Mouse (Mus musculus) layer of hippocampus, adult 2 months (tissue): Measurements from ENCODE around the gene Tbc1d19. TPM values are rescaled to one million over a fixed set of nuclear protein-coding genes. Genes with fewer than 3 reads are reported as not detected.

ENCODE experiments used
- DNase-seq, 2 experiments: peaks; one replicate each; pipeline ENCODE4 v3.0.0; 2022; ENCODE audit warnings: low spot score in 2 of 2
- H3K27ac ChIP-seq: fragments of 200-600 bp; 2 replicates; pipeline ENCODE4 v1.8.1; 2022
- H3K4me3 ChIP-seq: fragments of 200-600 bp; 2 replicates; pipeline ENCODE4 v1.8.1; 2022; ENCODE audit warnings: mild to moderate bottlenecking
- CTCF ChIP-seq: fragments of 200-600 bp; conservative IDR thresholded peaks from 2 replicates; pipeline ENCODE4 v1.8.1; 2022; ENCODE audit warnings: antibody characterized with exemption, mild to moderate bottlenecking, moderate library complexity
- total RNA-seq, 2 experiments: library from RNA; stranded (reverse); gene quantifications; 2 replicates each; pipeline ENCODE4 v1.2.3; 2021

The Tbc1d19 gene
- total RNA-seq, 2 experiments from 2014 or later = 45.7 to 48.4 TPM

GRCm38 (mm10) chr5:53856011-53856410 is 46.6 kb downstream of the Tbc1d19 start:
- H3K27ac ChIP-seq = no peak overlapping the region
- no peak overlapping the region for H3K4me3 ChIP-seq
- DNase-seq = no peak
- TF ChIP-seq CTCF = no peak

GRCm38 (mm10) chr5:53865146-53865545 is 55.7 kb downstream of the Tbc1d19 start:
- no peak for DNase-seq
- no peak for TF ChIP-seq CTCF
- H3K4me3 ChIP-seq = no peak overlapping the region
- H3K27ac ChIP-seq = no peak overlapping the region

- TF ChIP-seq CTCF = no peak
- Histone ChIP-seq H3K4me3 (no peak overlapping the region), H3K27ac (no peak overlapping the region)
- no peak for DNase-seq
These were observed 56.6 kb downstream of the Tbc1d19 start for GRCm38 (mm10) chr5:53865991-53866390.

DNA sequence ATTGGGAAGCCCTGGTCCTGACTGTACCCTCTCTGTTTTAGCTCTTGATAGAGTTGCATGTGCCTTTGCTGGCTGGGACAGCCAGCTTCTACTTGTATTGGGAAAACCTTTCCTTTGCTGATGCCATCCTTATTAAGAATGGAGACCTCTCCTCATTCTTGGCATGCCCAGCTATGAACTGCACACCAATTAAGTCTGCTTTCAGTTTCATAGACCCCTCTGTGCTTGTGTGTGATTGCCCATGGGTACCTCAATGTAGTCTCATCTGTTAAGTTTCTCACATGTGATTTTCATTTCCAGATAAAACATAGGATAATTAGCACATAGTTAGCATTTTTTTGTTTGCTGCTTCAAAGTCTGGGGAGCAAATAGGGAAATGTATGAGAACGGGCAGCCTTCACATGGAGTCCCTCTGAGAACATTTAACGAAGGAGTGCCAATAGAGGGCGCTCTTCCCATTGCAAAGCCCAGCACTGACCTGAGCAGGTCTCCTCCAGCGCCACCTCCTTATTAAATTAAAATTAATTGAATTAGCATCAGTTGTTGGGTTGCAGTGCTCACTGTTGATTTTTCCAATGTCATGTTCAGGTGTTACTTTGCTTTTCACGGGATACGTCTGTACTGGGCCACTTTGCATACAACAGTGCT is 62.4 kb downstream of the Tbc1d19 start:
- TF ChIP-seq CTCF = peak; percentile 95
- peak; percentile 57 to 77 for DNase-seq
- Histone ChIP-seq H3K4me3 (no peak overlapping the region), H3K27ac (no peak overlapping the region)

DNA sequence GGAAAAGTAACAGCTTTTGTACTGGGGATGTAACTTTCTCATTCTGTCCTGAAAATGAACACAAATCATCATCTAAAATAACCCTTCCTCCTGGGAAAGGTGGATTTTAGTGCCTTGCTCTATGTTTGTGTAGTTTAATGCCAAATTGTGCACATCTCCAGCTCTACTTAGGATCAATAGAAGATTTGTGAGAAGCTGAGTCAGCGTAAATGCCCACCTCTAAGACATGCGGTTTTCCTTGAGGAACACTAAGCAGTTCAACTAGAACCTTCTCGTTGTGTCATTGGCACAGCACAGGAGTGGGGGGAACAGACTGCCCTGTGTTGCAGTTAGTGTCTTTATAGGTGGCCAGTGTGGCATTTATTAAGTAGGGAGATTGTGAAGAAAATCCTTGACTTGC is 65.6 kb downstream of the Tbc1d19 start:
- no peak for DNase-seq
- Histone ChIP-seq H3K27ac (no peak overlapping the region), H3K4me3 (no peak overlapping the region)
- no peak for TF ChIP-seq CTCF

GRCm38 (mm10) chr5:53880724-53881123 is 71.3 kb downstream of the Tbc1d19 start:
- TF ChIP-seq CTCF = no peak
- no peak overlapping the region for H3K4me3 ChIP-seq
- DNase-seq = no peak

DNA sequence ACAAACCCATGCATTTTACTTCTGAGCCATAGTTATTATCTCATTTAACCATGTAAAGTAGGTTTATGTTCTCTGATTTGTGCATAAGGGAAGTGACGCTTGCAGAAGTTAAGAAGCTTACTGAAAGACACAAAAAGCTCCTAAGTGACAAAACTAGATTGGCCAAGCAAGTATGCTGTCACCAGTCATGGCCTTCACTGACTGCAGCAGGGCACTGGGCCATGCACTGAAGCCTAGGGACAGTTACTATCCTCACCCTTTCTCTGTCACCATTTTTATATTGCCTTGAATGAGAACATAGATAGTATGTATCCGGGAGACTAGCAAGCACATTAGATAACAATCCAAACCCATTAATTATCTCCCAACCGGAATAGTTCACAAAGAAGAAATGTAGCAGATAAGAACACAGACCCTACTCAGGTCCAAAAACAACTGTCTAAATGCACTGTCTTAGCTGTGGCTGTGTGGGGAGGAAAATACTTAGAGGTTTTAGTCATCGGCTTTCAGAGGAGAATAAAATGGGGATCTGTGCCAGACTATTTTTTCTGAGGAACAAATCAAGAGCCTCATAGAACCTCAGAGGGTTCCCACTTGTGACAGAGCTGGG is 72.1 kb downstream of the Tbc1d19 start:
- no peak for TF ChIP-seq CTCF
- Histone ChIP-seq H3K27ac (no peak overlapping the region), H3K4me3 (no peak overlapping the region)
- DNase-seq = no peak

More at GRCm38 (mm10) chr5:53880724-53881123, 71.3 kb downstream of the Tbc1d19 start:
- H3K27ac ChIP-seq = 0 out of 2 replicates have a peak overlapping the region, but pooled peaks have one; percentile 6

DNA sequence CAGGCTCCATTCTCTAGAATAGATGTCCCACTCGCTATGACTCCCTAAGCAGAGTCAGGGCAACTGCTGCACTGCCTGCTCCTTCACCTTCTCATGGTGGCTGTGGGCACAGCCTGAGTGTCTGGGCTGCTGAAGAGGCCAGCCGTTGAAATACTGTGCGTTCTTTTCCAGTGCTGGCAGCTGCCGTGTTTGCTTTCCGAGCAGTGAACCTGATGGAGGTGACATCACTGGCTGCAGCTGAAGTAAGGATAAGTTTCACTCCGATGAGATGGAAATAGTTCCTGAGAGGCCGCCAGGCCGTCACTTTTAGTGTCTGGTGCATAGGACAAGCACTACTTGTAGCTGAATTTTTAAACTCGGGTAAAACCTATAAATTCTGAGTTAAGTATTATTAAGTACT is 92.0 kb downstream of the Tbc1d19 start:
- TF ChIP-seq CTCF = no peak
- no peak overlapping the region for H3K4me3 ChIP-seq
- no peak for DNase-seq
- no peak overlapping the region for H3K27ac ChIP-seq

- no peak for DNase-seq
- no peak for TF ChIP-seq CTCF
- H3K4me3 ChIP-seq = no peak overlapping the region
These were observed 93.4 kb downstream of the Tbc1d19 start for GRCm38 (mm10) chr5:53902757-53903156.

DNA sequence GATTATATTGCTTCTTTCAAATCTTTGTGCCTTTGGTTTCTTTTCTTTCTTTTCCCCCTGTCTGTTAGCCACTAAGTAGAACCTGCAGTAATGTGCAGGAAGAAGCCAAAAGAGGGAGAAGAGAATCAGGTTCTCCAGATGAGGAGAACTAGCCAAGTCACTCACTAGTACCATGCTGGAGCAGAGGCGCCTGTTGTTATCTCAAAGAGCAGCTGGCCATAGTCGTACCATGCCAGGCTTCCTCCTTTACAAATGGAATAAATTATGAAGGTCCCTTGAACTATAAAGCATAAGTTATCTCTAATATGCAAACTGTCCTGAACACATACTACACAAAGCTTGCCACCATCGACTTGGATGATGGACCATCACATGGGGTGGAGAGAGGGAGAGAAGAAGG is 99.8 kb downstream of the Tbc1d19 start:
- no peak for DNase-seq
- H3K4me3 ChIP-seq = no peak overlapping the region
- no peak for TF ChIP-seq CTCF
- H3K27ac ChIP-seq = no peak overlapping the region

More at GRCm38 (mm10) chr5:53902757-53903156, 93.4 kb downstream of the Tbc1d19 start:
- H3K27ac ChIP-seq = no peak overlapping the region

DNA sequence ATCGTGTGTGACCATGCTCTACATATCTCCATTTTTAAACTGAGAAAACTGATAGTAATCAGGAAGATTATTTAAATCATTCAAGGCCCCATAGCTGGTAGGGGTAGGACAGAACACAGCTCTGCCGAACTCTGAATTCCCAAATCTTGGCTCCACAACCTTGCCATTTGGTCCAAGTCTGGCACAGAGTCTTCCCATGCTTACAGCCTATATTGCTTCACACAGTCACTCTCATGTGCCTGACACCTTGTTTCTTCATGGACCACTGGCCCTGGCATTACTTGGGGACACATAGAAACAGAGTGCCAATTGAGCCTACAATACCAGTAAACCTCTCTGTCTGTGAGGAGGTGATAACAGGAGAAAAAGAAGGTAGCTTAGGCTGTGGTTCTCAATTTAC is 111.0 kb downstream of the Tbc1d19 start:
- DNase-seq = no peak
- Histone ChIP-seq H3K4me3 (no peak overlapping the region), H3K27ac (no peak overlapping the region)
- TF ChIP-seq CTCF = no peak

DNA sequence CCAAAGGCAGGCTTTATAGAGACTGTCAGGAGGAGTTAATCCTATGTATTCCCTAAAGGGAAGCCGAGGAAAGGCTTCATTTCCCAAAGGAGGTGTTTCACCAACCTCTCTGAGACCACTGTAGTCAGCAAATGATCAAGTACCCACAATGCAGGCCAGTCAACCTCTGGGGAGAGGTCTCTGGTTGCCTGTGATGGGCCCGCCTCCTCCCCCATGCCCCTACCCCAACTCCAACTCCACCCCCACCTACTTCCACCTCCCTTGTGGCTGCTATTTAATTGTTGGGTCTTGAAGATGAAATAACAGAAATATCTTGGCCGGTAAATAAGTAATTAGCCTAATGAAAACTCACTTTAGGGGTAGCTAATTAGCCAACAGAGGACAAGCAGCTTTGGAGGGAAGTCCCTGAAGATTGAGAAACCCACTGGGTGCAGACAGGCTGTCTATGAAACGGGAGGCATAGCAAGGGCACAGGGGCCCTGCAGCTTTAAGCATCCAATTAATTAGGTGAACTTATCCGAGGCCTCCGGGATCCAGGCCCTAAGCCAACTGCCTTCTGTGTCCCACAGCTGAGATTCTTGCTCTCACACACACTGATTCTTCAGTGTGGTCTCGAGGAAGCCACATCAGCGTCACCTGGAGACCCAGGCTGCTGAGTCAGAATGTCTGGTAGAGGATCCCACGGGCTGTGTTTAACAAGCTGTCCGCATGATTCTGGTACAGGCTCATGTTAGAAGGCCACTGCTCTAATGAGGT is 112.9 kb downstream of the Tbc1d19 start:
- DNase-seq = no peak
- no peak for TF ChIP-seq CTCF
- Histone ChIP-seq H3K27ac (no peak overlapping the region), H3K4me3 (no peak overlapping the region)

- TF ChIP-seq CTCF = peak; percentile 61
- no peak for DNase-seq
- Histone ChIP-seq H3K4me3 (no peak overlapping the region), H3K27ac (no peak overlapping the region)
These were observed 114.6 kb downstream of the Tbc1d19 start for GRCm38 (mm10) chr5:53924005-53924404.
